Mouse (Mus musculus) ES-Bruce4 (cell line): ENCODE measurements at regions not wholly inside any gene's neighbourhood (a gene's known extent, or its start where the extent isn't known, plus 50 kb on each side); places are given as distances from the start of the nearest gene placed in this dataset.

ENCODE experiments used
- CTCF ChIP-seq: IDR thresholded peaks from one replicate; pipeline ENCODE4 v1.8.1; 2011; ENCODE audit warnings: low read depth, low read length
- EP300 ChIP-seq: IDR thresholded peaks from 2 replicates; pipeline ENCODE4 v1.6.1; 2011; ENCODE audit warnings: low read depth, low read length; ENCODE audit not compliant: insufficient read depth
- POLR2A ChIP-seq: IDR thresholded peaks from one replicate; pipeline ENCODE4 v1.8.1; 2011; ENCODE audit warnings: low read length; ENCODE audit not compliant: insufficient read depth

DNA sequence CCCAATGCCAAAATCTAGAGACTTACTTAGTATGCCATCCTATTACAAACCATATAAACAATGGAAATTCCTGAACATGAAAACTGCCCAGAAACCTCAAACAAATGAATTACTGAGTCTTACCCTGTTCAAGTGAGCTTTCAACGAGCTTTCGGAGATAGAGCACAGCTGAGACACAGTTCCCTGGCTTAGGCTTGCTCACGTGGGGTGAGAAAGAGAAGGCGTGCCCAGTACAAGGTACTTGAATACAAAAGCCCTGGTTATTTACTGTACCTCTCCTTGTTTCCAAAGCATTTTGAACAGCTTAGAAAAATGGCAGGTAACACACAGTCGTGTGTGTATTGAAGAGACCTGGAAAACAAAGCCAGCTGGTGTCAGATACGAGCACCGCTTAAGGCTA is 191.8 kb upstream of the Sox9 start:
- TF ChIP-seq CTCF (no peak), POLR2A (no peak), EP300 (no peak)
